ENCODE assay signal across 9 mouse cellular contexts in genomic region chr10:77440841-77441755, GRCm38 (mm10). TPM values are rescaled to one million over a fixed set of nuclear protein-coding genes. Genes with fewer than 3 reads are reported as not detected.
DNase-seq lines count a peak whose midpoint lies in the region; ATAC-seq and TF ChIP-seq lines count a peak whose summit lies in the region.
"Had no signal": no experiment of that assay in that cellular context is flagged by ENCODE, and none has a peak within 500 bp of the region (broad histone marks: within the 10 kb centered on the region; RNA-seq: fewer than 3 reads in every experiment).

No protein-coding gene starts in this region.

- peak; percentile 39 for ATAC-seq in kidney, embryonic 16.5 days (ENCODE audit: low FRiP score, low TSS enrichment)
- ATAC-seq in midbrain, embryonic 14.5 days (ENCODE audit: low FRiP score, low TSS enrichment) = no peak

- no peaks in the 10 kb centered on the region; the same call in 1 of the 2 replicates for H3K36me3 ChIP-seq in heart, adult 2 months (ENCODE audit: control insufficient read depth, insufficient read depth, low read length)
- H3K36me3 ChIP-seq in kidney, embryonic 16.5 days (ENCODE audit: insufficient read depth, low read length) = no peaks in the 10 kb centered on the region
- no peaks in the 10 kb centered on the region for H3K36me3 ChIP-seq in midbrain, embryonic 14.5 days (ENCODE audit: control insufficient read depth, insufficient read depth, low read length)
- H3K36me3 ChIP-seq: hindbrain, embryonic 13.5 days had no signal

- peak overlapping the region; percentile 23 for H3K4me2 ChIP-seq in kidney, embryonic 16.5 days (replicated peaks; ENCODE audit: low read depth, low read length)
- no peak overlapping the region for H3K4me2 ChIP-seq in midbrain, embryonic 14.5 days (ENCODE audit: low read length)
- H3K4me2 ChIP-seq: hindbrain, embryonic 13.5 days had no signal

- H3K79me2 ChIP-seq in heart, adult 2 months (replicated peaks; ENCODE audit: control insufficient read depth, insufficient read depth, low read length) = no peaks in the 10 kb centered on the region

- TF ChIP-seq EP300 in heart, adult 2 months (IDR thresholded peaks at IDR 0.05; ENCODE audit: insufficient read depth, low read depth, low read length) = peak; percentile 100

- no peak overlapping the region for H3K4me3 ChIP-seq in lung, adult 2 months (replicated peaks; ENCODE audit: extremely low read depth, low read depth, low read length)
- no peak overlapping the region for H3K4me3 ChIP-seq in heart, adult 2 months
- no peak overlapping the region for H3K4me3 ChIP-seq in kidney, embryonic 16.5 days (ENCODE audit: low read length)
- no peak overlapping the region for H3K4me3 ChIP-seq in midbrain, embryonic 14.5 days (replicated peaks; ENCODE audit: low read depth, low read length)
- H3K4me3 ChIP-seq: hindbrain, embryonic 13.5 days had no signal

- no peak for TF ChIP-seq CTCF in lung, adult 2 months (IDR thresholded peaks at IDR 0.05; ENCODE audit: insufficient read depth, low read length)
- TF ChIP-seq CTCF in heart, adult 2 months (IDR thresholded peaks at IDR 0.05) = peak; percentile 31

- no peak for TF ChIP-seq POLR2A in lung, adult 2 months (IDR thresholded peaks at IDR 0.05; ENCODE audit: borderline replicate concordance, extremely low read depth, low read depth, low read length)
- peak; percentile 21; the same call in 1 of the 2 replicates for TF ChIP-seq POLR2A in heart, adult 2 months (IDR thresholded peaks at IDR 0.05; ENCODE audit: insufficient read depth, low read depth, low read length)

- 36% methylated on average over 19 of the region's 19 CpGs for WGBS in lung, adult 2 months
- 29% methylated on average over 19 of the region's 19 CpGs for WGBS in heart, adult 2 months
- WGBS in kidney, embryonic 16.5 days = 24% methylated on average over 19 of the region's 19 CpGs
- 71% methylated on average over 19 of the region's 19 CpGs for WGBS in midbrain, embryonic 14.5 days

- peaks cover 7% of the 10 kb centered on the region; the same call in 1 of the 2 replicates for H3K9me3 ChIP-seq in kidney, embryonic 16.5 days (ENCODE audit: low read length)
- 0 out of 2 replicates have a peak, but pooled peaks cover 2% of the 10 kb centered on the region for H3K9me3 ChIP-seq in midbrain, embryonic 14.5 days (ENCODE audit: control insufficient read depth, low read length)
- H3K9me3 ChIP-seq: hindbrain, embryonic 13.5 days had no signal

- no peaks in the 10 kb centered on the region for H3K27me3 ChIP-seq in heart, adult 2 months (ENCODE audit: control insufficient read depth, insufficient read depth, low read length)
- no peaks in the 10 kb centered on the region for H3K27me3 ChIP-seq in kidney, embryonic 16.5 days (ENCODE audit: insufficient read depth, low read length)
- no peaks in the 10 kb centered on the region for H3K27me3 ChIP-seq in midbrain, embryonic 14.5 days (ENCODE audit: control insufficient read depth, insufficient read depth, low read length)
- H3K27me3 ChIP-seq: hindbrain, embryonic 13.5 days had no signal

- peak overlapping the region; percentile 84 for H3K27ac ChIP-seq in heart, adult 2 months
- H3K27ac ChIP-seq in kidney, embryonic 16.5 days (ENCODE audit: low read length) = no peak overlapping the region
- no peak overlapping the region for H3K27ac ChIP-seq in midbrain, embryonic 14.5 days (replicated peaks; ENCODE audit: low read depth, low read length)
- H3K27ac ChIP-seq: hindbrain, embryonic 13.5 days had no signal

- no peak overlapping the region; the same call in 1 of the 2 replicates for H3K9ac ChIP-seq in heart, adult 2 months (ENCODE audit: low read depth, low read length)
- no peak overlapping the region for H3K9ac ChIP-seq in kidney, embryonic 16.5 days (replicated peaks; ENCODE audit: low read length)
- H3K9ac ChIP-seq in midbrain, embryonic 14.5 days (replicated peaks; ENCODE audit: low read length) = no peak overlapping the region
- H3K9ac ChIP-seq: hindbrain, embryonic 13.5 days had no signal

- peak; percentile 60 to 67 for DNase-seq in lung, adult 18-20 months
- no peak for DNase-seq in lung, adult 2 months
- DNase-seq in heart, adult 2 months = peak; percentile 76 to 83
- DNase-seq in skeletal muscle tissue, adult 2 months (ENCODE audit: low read depth, low spot score) = peak; percentile 83
- no peak for DNase-seq in retina, embryonic 14.5 days (ENCODE audit: low spot score)
- no peak for DNase-seq in cerebellum, adult 11 months
- no peak for DNase-seq in midbrain, embryonic 14.5 days

- intact Hi-C loops in heart, adult 2 months (cut with DNase I) = loop anchor here (2.0 kb wide), 1 partner anchor 68 kb away; no protein-coding TSS in a partner anchor

- no peaks in the 10 kb centered on the region; the same call in 1 of the 2 replicates for H3K4me1 ChIP-seq in lung, adult 2 months (ENCODE audit: control insufficient read depth, insufficient read depth, low read length)
- H3K4me1 ChIP-seq in heart, adult 2 months (ENCODE audit: control insufficient read depth, insufficient read depth, low read length) = peaks cover 6% of the 10 kb centered on the region
- H3K4me1 ChIP-seq in kidney, embryonic 16.5 days (ENCODE audit: insufficient read depth, low read length) = peaks cover 17% of the 10 kb centered on the region
- no peaks in the 10 kb centered on the region for H3K4me1 ChIP-seq in midbrain, embryonic 14.5 days (ENCODE audit: control insufficient read depth, insufficient read depth, low read length)
- H3K4me1 ChIP-seq: hindbrain, embryonic 13.5 days had no signal

RNA-seq across cellular contexts. Expression of gene Adarb1, which starts 23.0 kb away (rescaled TPM):
- 29.9 and 35.0 TPM in 2 replicates for polyA plus RNA-seq in lung, adult 2 months (2012; rRNA removed)
- 10 to 100 TPM; 17.1 to 17.2 TPM for total RNA-seq in heart, adult 2 months (2021)
- polyA plus RNA-seq in heart, adult 2 months (2012; rRNA removed) = 11.4 and 17.2 TPM in 2 replicates
- 7.9 and 8.7 TPM in 2 replicates for polyA plus RNA-seq in kidney, embryonic 16.5 days (2015; fragmentation: Nextera tagmentation; extraction: Ambion mirVana)
- polyA plus RNA-seq in midbrain, embryonic 14.5 days (2014; fragmentation: Nextera tagmentation; extraction: Ambion mirVana) = 12.1 and 14.4 TPM in 2 replicates

Comparison
In these comparisons a context has a peak if more than half of its experiments do, and no peak if none do; other contexts are left out.
1. DNase-seq: peak in lung, adult 18-20 months (2 of 2), heart, adult 2 months (2 of 2) and skeletal muscle tissue, adult 2 months (single experiment); none in lung, adult 2 months (single experiment), retina, embryonic 14.5 days (single experiment), cerebellum, adult 11 months (single experiment) and midbrain, embryonic 14.5 days (single experiment).